Mouse (Mus musculus) kidney, postnatal 25 days (tissue): Measurements from ENCODE around the gene Hipk2.
A peak's percentile ranks its signal among the peaks of the same experiment; 100 is the strongest.
"Not testable (repeated sequence)": the region's sequence is repeated elsewhere in the genome, so short reads cannot be mapped to it uniquely, and the experiment has no call there.

ENCODE experiments used
- DNase-seq, 2 experiments: peaks; one replicate each; pipeline ENCODE4 v3.0.0; 2021; ENCODE audit warnings: mixed read lengths in 2 of 2

Hipk2 gene

GRCm38 (mm10) chr6:38692556-38692955, 183.4 kb downstream of the Hipk2 start:
- no peak for DNase-seq

DNA sequence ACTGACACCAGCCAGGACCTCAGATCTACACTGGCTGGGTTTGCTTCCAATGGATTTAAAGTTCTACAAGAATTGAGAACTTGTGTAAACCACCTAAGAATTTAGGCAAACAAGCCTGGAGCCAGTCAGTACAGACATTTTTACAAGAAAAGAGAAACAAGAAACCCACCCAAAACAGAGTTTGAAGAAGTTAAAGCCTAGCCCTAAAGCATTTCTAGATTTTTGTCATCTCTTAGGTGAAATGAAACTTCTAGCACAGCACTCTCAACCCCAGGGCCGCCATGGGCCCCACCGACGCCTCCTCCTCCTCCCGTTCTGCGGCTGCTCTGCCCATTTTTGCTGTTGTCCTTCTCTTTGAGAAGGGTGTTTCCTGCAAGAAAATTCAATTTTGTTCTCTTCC, 184.9 kb downstream of the Hipk2 start:
- DNase-seq, result no peak

- DNase-seq, result no peak
Observed at GRCm38 (mm10) chr6:38690615-38691014, 185.3 kb downstream of the Hipk2 start.

DNA sequence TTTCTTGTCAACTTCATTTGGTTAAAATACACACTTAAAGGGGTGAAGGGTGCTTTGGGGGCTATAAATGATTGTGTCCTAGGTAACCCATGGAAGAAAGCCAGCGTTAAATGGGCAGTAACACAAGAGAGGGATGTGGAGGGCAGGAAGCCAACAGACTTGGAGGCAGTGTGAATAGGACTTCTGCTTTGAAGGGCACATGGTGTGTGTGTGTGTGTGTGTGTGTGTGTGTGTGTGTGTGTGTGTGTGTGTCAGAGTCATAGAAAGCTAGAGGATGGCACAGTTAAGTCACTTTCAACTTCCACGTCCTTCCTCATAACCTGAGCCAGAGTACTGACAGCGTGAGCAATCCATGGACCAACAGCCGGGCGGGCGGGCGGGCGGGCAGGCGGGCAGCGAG, 187.1 kb downstream of the Hipk2 start:
- no peak for DNase-seq

GRCm38 (mm10) chr6:38687216-38687615, 188.7 kb downstream of the Hipk2 start:
- peak; percentile 35 to 58 for DNase-seq

- DNase-seq, result peak in 1 of 2 experiments; percentile 10
Observed at GRCm38 (mm10) chr6:38682532-38682931, 193.4 kb downstream of the Hipk2 start.

GRCm38 (mm10) chr6:38677629-38678028, 198.3 kb downstream of the Hipk2 start:
- DNase-seq, result no peak

GRCm38 (mm10) chr6:38676723-38677122, 199.2 kb downstream of the Hipk2 start:
- no peak for DNase-seq

- no peak for DNase-seq
Observed at GRCm38 (mm10) chr6:38676217-38676616, 199.7 kb downstream of the Hipk2 start.

DNA sequence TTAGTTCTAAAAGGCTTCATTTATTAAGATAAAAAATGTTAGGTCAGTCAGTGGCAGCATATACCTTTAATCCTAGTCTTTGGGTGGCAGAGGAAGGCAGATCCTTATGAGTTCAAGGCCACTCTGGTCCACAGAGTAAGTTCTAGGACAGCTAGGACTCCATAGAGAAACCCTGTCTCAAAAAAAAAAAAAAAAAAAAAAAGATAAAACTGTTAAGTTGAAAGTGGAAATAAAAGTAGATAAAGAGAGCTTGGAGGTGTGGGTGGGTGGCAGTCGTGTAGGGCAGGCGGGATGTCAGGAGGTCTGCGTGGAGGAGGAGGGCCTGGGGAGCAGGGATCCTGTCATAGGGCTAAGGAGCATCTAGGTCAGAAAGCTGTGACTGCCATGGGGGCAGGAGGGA, 204.0 kb downstream of the Hipk2 start:
- DNase-seq, result no peak

- no peak for DNase-seq
Observed at GRCm38 (mm10) chr6:38671270-38671669, 204.7 kb downstream of the Hipk2 start.

- DNase-seq, result not testable (repeated sequence)
Observed at GRCm38 (mm10) chr6:38670488-38670887, 205.5 kb downstream of the Hipk2 start.

DNA sequence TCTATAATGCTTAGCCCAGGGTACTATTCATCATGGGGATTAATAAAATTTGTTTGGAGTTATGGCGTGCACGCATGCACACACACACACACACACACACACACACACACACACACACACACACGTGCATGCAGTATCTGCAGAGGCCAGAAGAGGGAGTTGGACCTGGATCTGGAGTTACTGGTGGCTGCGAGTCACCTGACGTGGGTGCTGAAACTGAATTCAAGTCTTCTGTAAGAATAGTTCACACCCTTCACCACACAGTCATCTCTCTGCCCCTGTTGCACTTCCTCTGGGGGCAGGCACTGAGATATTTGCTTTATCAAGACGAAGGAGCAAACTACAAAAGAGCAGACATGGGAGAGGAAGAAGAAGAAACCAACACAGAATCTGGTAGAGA, 206.4 kb downstream of the Hipk2 start:
- DNase-seq, result no peak

DNA sequence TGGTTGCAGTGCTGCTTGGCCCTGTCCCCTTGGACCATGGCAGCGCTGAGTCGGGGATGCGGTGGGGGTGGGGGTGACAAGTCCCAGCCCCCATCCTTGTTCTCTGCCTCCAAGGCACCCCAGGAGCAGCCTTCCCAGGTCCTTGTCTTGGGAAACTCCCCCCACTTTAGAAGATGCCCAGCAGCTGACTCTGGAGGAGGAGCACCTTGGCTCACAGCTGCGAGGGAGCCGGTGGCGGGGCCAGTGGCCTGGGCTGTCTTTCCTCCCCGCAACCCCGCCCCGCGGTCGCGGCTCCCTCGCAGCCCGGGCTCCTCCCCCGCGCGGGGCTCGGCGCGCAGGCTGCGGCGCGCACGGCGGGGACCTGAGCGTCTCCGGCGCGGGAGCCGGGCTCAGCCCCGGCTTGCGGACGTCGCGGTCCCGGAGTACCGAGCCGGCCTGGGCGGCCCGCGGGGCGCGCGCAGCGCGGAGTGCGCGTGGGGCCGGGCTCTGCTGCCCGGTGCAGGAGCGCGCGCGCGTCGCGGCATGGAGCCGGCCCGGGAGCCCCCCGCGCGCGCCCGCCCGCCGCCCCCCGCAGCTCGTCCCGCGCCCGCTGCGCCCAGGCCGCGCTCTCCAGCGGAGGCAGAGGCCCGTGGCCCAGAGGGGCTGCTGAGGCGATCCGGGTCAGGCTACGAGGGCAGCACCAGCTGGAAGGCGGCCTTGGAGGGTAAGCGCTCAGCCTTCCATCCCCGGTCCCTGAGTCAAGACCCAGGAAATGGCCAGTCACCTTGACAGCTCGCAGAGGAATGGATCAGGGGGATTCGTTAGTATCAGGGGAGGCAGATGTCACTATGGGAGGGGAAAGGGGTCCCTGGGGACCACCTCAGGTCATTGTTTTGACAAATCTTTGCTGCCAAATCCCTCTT, 213.0 kb downstream of the Hipk2 start, which contains the start of gene Clec2l:
TSS of gene Clec2l (plus strand) at position 356 of the 902 bp plus-strand sequence.
- peak in 1 of 2 experiments; percentile 8 for DNase-seq

DNA sequence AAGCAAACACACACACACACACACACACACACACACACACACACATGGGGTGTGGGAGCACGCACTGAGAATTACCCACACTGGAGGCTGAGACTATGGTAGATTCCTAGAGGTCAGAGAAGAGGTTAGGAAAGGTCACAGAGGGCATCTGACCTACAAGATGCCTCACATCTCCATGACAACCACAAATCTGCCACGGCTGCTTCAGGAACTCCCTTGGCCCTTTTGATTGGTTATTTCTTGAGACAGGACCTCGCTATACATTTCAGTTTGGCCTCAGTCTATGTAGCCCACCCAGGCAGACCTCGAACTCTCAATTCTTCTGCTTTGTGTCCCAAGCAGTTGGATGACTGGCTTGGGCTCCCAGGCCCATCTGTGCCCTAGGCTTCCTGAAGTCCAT, 214.3 kb downstream of the Hipk2 start:
- no peak for DNase-seq

GRCm38 (mm10) chr6:38650263-38650937, 225.6 kb downstream of the Hipk2 start:
- DNase-seq, result peak; percentile 60 to 77

GRCm38 (mm10) chr6:38649545-38649944, 226.4 kb downstream of the Hipk2 start:
- peak in 1 of 2 experiments; percentile 34 for DNase-seq
